Mouse (Mus musculus) ES-E14 (cell line): ENCODE results near the gene Sfxn3. TPM values are rescaled to one million over a fixed set of nuclear protein-coding genes. Genes with fewer than 3 reads are reported as not detected.

Experiments
- DNase-seq: peaks from one replicate; pipeline ENCODE4 v3.0.0-alpha.2; 2013; ENCODE audit warnings: low read depth, low spot score
- H3K27ac ChIP-seq: 2 replicates; pipeline ENCODE4 v1.5.1; 2012; ENCODE audit warnings: low read depth, mild to moderate bottlenecking, low read length, moderate library complexity, mixed read lengths; ENCODE audit not compliant: poor library complexity, insufficient read depth, severe bottlenecking
- H3K36me3 ChIP-seq: 2 replicates; pipeline ENCODE4 v1.6.1; 2012; ENCODE audit warnings: mild to moderate bottlenecking, low read length, moderate library complexity, mixed read lengths; ENCODE audit not compliant: control insufficient read depth, poor library complexity, insufficient read depth, severe bottlenecking
- H3K4me1 ChIP-seq, 2 experiments: fragments of 150-350 bp in 1 of 2; sonication (generic) in 1 of 2; 2 replicates each; pipeline ENCODE4 v1.6.1; 2012; ENCODE audit warnings: low read length in 2 of 2, mild to moderate bottlenecking in 1 of 2, mixed read lengths in 1 of 2; ENCODE audit not compliant: control insufficient read depth in 2 of 2, insufficient read depth in 2 of 2, poor library complexity in 1 of 2
- H3K4me3 ChIP-seq, 2 experiments: fragments of 150-350 bp in 1 of 2; sonication (generic) in 1 of 2; 2 replicates each; pipeline ENCODE4 v1.5.1; 2012; ENCODE audit warnings: low read length in 2 of 2, low read depth in 1 of 2, mild to moderate bottlenecking in 1 of 2, mixed read lengths in 1 of 2; ENCODE audit not compliant: insufficient read depth in 1 of 2, poor library complexity in 1 of 2, severe bottlenecking in 1 of 2
- H3K9ac ChIP-seq: 2 replicates; pipeline ENCODE4 v1.6.1; 2012; ENCODE audit warnings: low read depth, mild to moderate bottlenecking, low read length, mixed read lengths; ENCODE audit not compliant: poor library complexity, insufficient read depth, severe bottlenecking
- H3K9me3 ChIP-seq: fragments of 150-350 bp; sonication (generic); 2 replicates; pipeline ENCODE4 v1.6.1; 2012; ENCODE audit warnings: low read depth, mild to moderate bottlenecking, low read length; ENCODE audit not compliant: control insufficient read depth, insufficient read depth
- CHD2 ChIP-seq: IDR thresholded peaks from 2 replicates; pipeline ENCODE4 v1.6.1; 2014; ENCODE audit warnings: mild to moderate bottlenecking, low read depth, low read length, inconsistent platforms
- HCFC1 ChIP-seq: IDR thresholded peaks from 2 replicates; pipeline ENCODE4 v1.6.1; 2012; ENCODE audit warnings: low read length, inconsistent platforms, borderline replicate concordance; ENCODE audit not compliant: insufficient read depth
- MAFK ChIP-seq: IDR thresholded peaks from 2 replicates; pipeline ENCODE4 v1.6.1; 2014; ENCODE audit warnings: mild to moderate bottlenecking, low read depth, low read length, inconsistent platforms; ENCODE audit not compliant: insufficient read depth
- ZC3H11A ChIP-seq: IDR thresholded peaks from 2 replicates; pipeline ENCODE4 v1.6.1; 2012; ENCODE audit warnings: low read depth, mild to moderate bottlenecking, inconsistent platforms, low read length, borderline replicate concordance
- ZNF384 ChIP-seq: IDR thresholded peaks from 2 replicates; pipeline ENCODE4 v1.6.1; 2012; ENCODE audit warnings: low read depth, low read length, inconsistent platforms
- in situ Hi-C, 2 experiments: fragments of 600-800 bp; cut with MboI; formaldehyde crosslinking; loops; one replicate each; pipeline ENCODE4 v1.15.1; 2025; ENCODE audit warnings: low sequenced_read_pairs in 2 of 2, inconsistent platforms in 1 of 2; ENCODE audit not compliant: unreplicated experiment in 2 of 2
- total RNA-seq: library from RNA; depleted of rRNA; stranded (reverse); fragments of 300-350 nt; gene quantifications from 2 replicates; pipeline ENCODE4 v1.2.3, GENCODE M21; 2012

Sfxn3 gene
- total RNA-seq, 1 experiment = 7.1 TPM

DNA sequence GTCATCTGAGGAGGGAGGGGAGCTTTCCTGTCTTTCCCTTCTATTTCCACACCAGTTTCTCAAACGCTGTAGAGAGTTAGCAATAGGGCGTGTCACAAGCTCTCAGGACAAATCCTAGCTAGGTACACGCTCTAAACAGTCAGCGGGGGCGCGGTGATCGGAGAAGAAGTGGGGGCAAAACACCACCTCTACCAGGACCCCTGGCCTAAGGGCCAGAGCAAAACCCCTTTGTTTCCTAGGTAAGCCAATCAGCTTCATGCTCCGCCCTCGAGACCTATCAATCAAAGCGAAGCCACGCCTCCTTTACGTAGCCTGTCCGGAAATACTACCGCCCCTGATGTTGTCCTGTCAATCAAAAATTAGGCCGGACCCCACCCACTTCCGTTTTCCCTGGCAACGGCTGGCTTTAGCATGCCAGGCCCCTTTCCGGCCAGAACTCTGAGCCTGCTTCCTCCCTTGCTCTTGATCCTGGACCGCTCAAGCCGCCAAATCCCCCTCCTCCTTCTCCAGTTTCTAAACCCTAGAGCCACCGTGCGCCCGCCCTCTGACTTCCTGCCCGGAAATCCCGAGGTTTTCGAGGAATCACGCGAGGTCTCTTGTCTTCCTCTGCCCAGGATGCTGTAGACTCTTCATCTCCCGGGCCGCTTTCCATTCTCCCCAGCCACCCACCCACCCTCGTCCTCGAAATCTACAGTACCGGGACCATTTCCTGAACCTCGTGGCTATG lies 11.0 kb downstream of the Sfxn3 start:
- peak; percentile 97 for DNase-seq
- peak overlapping the region; percentile 98 for H3K9ac ChIP-seq
- in situ Hi-C loops = no loop called here
- H3K4me1 ChIP-seq = peaks cover 0 to 11% of the 10 kb centered on the region in 2 experiments; a peak in 2 of 4 replicates
- peak overlapping the region; percentile 98 for H3K27ac ChIP-seq
- H3K36me3 ChIP-seq = no peaks in the 10 kb centered on the region
- H3K9me3 ChIP-seq = no peaks in the 10 kb centered on the region
- no peak for TF ChIP-seq ZNF384
- TF ChIP-seq CHD2 = peak; percentile 84; the same call in 1 of the 2 replicates
- H3K4me3 ChIP-seq = peak overlapping the region; percentile 81 to 91

DNA sequence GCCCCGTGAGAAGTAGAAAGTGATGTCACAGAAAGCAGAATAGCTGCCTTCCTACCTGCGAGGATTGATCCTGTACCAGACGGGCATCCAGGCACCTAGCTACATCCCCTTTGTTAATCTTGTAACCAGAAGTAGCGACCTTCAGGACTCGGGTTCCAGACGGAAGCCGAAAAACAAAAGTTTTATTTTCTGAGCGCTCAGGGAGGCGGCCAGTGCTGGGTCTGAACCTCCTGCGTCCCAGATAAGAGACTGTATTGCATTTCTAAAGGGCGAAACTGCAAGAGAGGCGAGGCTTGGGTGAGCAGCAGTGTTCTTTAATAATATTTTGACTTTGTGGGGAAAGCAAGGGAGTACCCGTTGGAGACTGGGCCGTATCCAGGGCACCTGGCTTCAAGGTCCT lies 11.5 kb downstream of the Sfxn3 start:
- DNase-seq = no peak
- H3K4me3 ChIP-seq = peak overlapping the region; percentile 81 to 91
- no peaks in the 10 kb centered on the region for H3K36me3 ChIP-seq
- in situ Hi-C loops = no loop called here
- H3K4me1 ChIP-seq = peaks cover 0 to 12% of the 10 kb centered on the region in 2 experiments; a peak in 2 of 4 replicates
- TF ChIP-seq MAFK (no peak), ZNF384 (no peak), ZC3H11A (no peak), HCFC1 (no peak), CHD2 (no peak)
- peak overlapping the region; percentile 98 for H3K9ac ChIP-seq
- no peaks in the 10 kb centered on the region for H3K9me3 ChIP-seq
- H3K27ac ChIP-seq = peak overlapping the region; percentile 98

DNA sequence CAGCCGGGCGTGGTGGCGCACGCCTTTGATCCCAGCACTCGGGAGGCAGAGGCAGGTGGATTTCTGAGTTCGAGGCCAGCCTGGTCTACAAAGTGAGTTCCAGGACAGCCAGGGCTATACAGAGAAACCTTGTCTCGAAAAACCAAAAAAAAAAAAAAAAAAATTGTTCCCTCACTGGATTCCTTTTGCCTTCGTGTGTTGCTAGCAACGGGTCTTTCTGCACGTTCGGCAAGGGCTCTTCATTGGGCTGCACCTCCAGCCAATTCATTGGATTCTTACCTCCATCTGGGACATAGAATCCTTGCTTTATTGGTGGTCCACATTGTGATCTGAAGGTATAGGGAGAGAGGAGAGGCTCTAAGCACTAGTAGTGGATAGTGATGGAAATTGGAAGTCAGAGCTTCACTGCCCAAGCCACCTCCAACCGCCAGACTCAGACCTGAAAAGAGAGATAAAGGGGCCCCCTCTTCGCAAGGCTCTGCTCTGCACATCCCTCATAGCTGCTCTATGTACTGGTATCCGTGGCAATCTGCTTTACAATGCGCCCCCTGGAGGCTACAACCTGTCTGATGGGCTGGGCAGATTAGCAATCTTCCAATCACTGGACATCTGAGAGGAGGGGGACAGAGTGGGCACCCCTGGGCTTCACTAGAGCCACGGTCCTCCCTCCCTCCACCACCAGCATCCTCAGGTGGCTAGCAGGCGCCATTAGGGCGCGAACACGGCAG lies 16.4 kb downstream of the Sfxn3 start:
- Histone ChIP-seq H3K9me3 (no peaks in the 10 kb centered on the region), H3K27ac (no peak overlapping the region), H3K4me1 (peaks cover 0 to 4% of the 10 kb centered on the region in 2 experiments; a peak in 1 of 4 replicates), H3K9ac (no peak overlapping the region), H3K4me3 (no peak overlapping the region), H3K36me3 (no peaks in the 10 kb centered on the region)
- in situ Hi-C loops = no loop called here
- DNase-seq = no peak
- TF ChIP-seq CHD2 (no peak), ZNF384 (peak; percentile 84)

- 0 out of 2 replicates have a peak overlapping the region, but pooled peaks have one; percentile 23 for H3K9ac ChIP-seq
- H3K4me1 ChIP-seq = peaks cover 0 to 4% of the 10 kb centered on the region in 2 experiments; a peak in 1 of 4 replicates
- in situ Hi-C loops = no loop called here
Observed at GRCm38 (mm10) chr19:45065226-45065625, 17.9 kb downstream of the Sfxn3 start.

More at GRCm38 (mm10) chr19:45065226-45065625, 17.9 kb downstream of the Sfxn3 start:
- H3K27ac ChIP-seq = no peak overlapping the region
- no peaks in the 10 kb centered on the region for H3K36me3 ChIP-seq
- H3K9me3 ChIP-seq = no peaks in the 10 kb centered on the region
- H3K4me3 ChIP-seq = peak overlapping the region; percentile 16 to 63; a peak in 3 of 4 replicates
- no peak for DNase-seq
- TF ChIP-seq MAFK (no peak), CHD2 (no peak), ZC3H11A (no peak), ZNF384 (no peak), HCFC1 (no peak)
